Mouse (Mus musculus): ENCODE measurements at regions not wholly inside any gene's neighbourhood (a gene's known extent, or its start where the extent isn't known, plus 50 kb on each side); places are given as distances from the start of the nearest gene placed in this dataset.

GRCm38 (mm10) chr3:156382919-156383318 lies 178.7 kb upstream of the Negr1 start:
- no peak for ATAC-seq (replicated peaks; ENCODE audit: low FRiP score)
- Histone ChIP-seq H3K4me3 (replicated peaks) (no peak overlapping the region), H3K4me1 (no peaks in the 10 kb centered on the region), H3K9me3 (replicated peaks) (no peaks in the 10 kb centered on the region), H3K27ac (no peak overlapping the region), H3K9ac (no peak overlapping the region), H3K4me2 (no peak overlapping the region), H3K36me3 (no peaks in the 10 kb centered on the region), H3K27me3 (no peaks in the 10 kb centered on the region)

- H3K9me3 ChIP-seq (replicated peaks), result no peaks in the 10 kb centered on the region
- H3K4me2 ChIP-seq, result no peak overlapping the region
- no peaks in the 10 kb centered on the region for H3K4me1 ChIP-seq
- H3K9ac ChIP-seq, result no peak overlapping the region
- no peaks in the 10 kb centered on the region for H3K27me3 ChIP-seq
- WGBS, result 84% methylated on average over 3 of the region's 3 CpGs
- ATAC-seq (replicated peaks; ENCODE audit: low FRiP score), result no peak
- no peak overlapping the region for H3K4me3 ChIP-seq (replicated peaks)
- H3K36me3 ChIP-seq, result no peaks in the 10 kb centered on the region
- H3K27ac ChIP-seq, result no peak overlapping the region
Observed at GRCm38 (mm10) chr3:156406136-156406535, 155.5 kb upstream of the Negr1 start.

- no peaks in the 10 kb centered on the region for H3K36me3 ChIP-seq
- 83% methylated on average over 2 of the region's 2 CpGs for WGBS
- H3K27ac ChIP-seq, result no peak overlapping the region
- H3K9ac ChIP-seq, result no peak overlapping the region
- H3K27me3 ChIP-seq, result no peaks in the 10 kb centered on the region
- H3K4me2 ChIP-seq, result no peak overlapping the region
- H3K4me3 ChIP-seq (replicated peaks), result no peak overlapping the region
- no peak for ATAC-seq (replicated peaks; ENCODE audit: low FRiP score)
- no peaks in the 10 kb centered on the region for H3K4me1 ChIP-seq
- no peaks in the 10 kb centered on the region for H3K9me3 ChIP-seq (replicated peaks)
Observed at GRCm38 (mm10) chr3:156407112-156407511, 154.5 kb upstream of the Negr1 start.

DNA sequence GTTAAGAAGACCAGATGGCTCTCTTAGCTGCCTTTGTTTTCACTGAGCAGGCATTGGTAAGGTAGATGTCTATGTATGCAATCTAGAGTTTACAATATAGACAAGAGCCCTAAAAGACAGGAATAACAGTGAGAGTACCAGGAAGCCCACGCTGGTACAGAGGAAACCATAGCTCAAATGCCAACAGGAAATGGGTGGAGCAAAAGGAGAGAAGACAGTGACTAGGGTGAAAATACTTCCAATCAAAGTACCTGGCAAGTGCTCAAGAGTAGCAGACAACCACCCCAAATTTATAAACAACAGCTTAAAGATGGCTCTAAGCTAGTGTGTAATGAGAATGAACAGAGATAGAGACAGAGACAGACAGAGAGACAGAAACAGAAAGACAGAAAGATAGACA lies 151.5 kb upstream of the Negr1 start:
- no peaks in the 10 kb centered on the region for H3K27me3 ChIP-seq
- H3K9ac ChIP-seq, result no peak overlapping the region
- no peaks in the 10 kb centered on the region for H3K4me1 ChIP-seq
- no peak overlapping the region for H3K27ac ChIP-seq
- H3K9me3 ChIP-seq (replicated peaks), result no peaks in the 10 kb centered on the region
- H3K4me3 ChIP-seq (replicated peaks), result no peak overlapping the region
- H3K36me3 ChIP-seq, result no peaks in the 10 kb centered on the region
- ATAC-seq (replicated peaks; ENCODE audit: low FRiP score), result no peak
- WGBS, result 50% methylated on average over 1 of the region's 1 CpGs
- H3K4me2 ChIP-seq, result no peak overlapping the region

DNA sequence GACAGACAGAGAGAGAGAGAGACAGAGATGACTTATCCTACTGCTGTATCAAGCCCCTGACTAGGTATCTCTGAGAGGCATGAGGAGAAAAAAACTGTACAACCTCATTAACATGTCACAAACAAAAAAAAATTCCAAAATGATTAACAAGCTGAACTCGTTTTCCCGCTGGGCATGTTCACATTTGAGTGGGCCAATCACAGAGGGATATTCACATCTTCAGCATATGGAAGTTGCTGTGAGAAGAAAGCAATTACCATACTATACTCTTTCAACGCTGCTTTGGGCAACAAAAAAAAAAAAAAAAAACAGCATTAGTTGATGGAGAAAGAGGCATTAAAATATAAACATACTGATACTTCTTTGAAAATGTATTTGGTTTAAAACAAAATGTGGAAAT lies 148.8 kb upstream of the Negr1 start:
- H3K4me2 ChIP-seq, result no peak overlapping the region
- H3K4me1 ChIP-seq, result no peaks in the 10 kb centered on the region
- no peaks in the 10 kb centered on the region for H3K9me3 ChIP-seq (replicated peaks)
- no peak overlapping the region for H3K27ac ChIP-seq
- no peaks in the 10 kb centered on the region for H3K36me3 ChIP-seq
- no peak overlapping the region for H3K4me3 ChIP-seq (replicated peaks)
- H3K27me3 ChIP-seq, result no peaks in the 10 kb centered on the region
- no peak for ATAC-seq (replicated peaks; ENCODE audit: low FRiP score)
- no peak overlapping the region for H3K9ac ChIP-seq
- WGBS, result 78% methylated on average over 3 of the region's 3 CpGs

DNA sequence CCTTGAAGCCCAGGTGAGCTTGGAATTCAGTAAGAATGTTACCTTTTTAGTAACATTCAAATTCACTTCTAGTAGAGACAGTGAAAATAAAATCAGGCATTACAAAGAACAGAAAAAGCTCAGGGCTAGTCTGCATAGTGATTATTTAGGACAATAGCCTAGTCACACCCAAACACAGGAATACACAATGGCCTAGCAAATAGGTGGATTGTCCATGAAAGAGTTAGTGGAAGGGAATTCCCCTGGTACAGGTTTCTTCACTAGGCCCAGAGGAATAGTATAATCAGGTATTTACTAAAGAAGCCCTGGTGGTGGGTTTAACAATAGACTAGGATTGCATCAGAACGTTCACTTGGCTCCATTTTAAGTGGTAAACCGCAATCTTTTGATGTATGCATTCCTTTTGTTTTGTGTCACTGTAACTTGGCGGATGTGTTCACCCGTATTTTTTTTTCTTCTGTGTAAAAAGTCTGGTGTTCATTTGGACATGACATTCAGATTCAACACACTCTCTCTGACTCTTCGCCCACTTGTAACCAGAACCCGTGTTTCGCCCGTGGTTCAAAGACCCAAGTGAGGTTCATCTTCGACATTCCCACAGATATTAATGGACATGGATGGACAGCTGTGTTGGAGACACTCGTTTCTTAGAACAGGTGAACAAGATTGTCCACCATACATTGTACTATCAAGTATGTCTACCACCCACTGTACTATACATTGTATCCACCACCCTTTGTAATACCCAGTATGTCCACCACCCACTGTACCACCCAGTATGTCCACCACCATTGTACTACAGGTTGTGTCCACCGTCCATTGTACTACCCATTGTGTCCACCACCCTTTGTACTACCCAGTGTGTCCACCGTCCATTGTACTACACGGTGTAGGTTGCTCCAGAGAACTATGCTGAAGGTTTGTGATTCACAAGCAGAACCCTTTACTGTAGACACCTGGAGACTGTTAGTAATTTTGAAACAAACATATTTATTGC lies 146.9 kb upstream of the Negr1 start:
- Histone ChIP-seq H3K9ac (no peak overlapping the region), H3K4me3 (replicated peaks) (no peak overlapping the region), H3K4me1 (no peaks in the 10 kb centered on the region), H3K27me3 (no peaks in the 10 kb centered on the region), H3K9me3 (replicated peaks) (no peaks in the 10 kb centered on the region), H3K4me2 (no peak overlapping the region), H3K27ac (no peak overlapping the region), H3K36me3 (no peaks in the 10 kb centered on the region)
- 91% methylated on average over 13 of the region's 13 CpGs for WGBS
- ATAC-seq (replicated peaks; ENCODE audit: low FRiP score), result no peak

DNA sequence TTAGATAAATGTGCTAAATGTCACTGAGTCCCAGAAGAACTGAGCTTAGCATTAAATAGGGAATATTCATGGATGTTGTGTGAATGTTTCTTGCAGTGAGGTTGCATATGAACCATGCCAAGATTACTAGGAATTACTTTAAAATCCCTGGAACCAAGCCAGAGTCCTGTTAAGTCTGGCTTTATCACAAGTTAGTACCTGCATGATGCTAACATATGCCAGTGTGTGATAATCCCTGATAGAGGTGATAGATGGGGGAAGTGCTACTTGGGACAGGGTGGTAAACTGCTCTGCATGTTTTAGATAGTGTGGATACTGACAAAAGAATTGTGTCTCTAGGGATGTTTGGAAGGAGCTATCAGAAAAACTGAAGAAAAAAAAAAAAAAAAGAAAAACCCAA lies 143.5 kb upstream of the Negr1 start:
- Histone ChIP-seq H3K9ac (no peak overlapping the region), H3K4me1 (no peaks in the 10 kb centered on the region), H3K27ac (no peak overlapping the region), H3K9me3 (replicated peaks) (no peaks in the 10 kb centered on the region), H3K4me2 (no peak overlapping the region), H3K4me3 (replicated peaks) (no peak overlapping the region), H3K36me3 (no peaks in the 10 kb centered on the region), H3K27me3 (no peaks in the 10 kb centered on the region)
- no peak for ATAC-seq (replicated peaks; ENCODE audit: low FRiP score)

- no peak for ATAC-seq (replicated peaks; ENCODE audit: low FRiP score)
- no peak overlapping the region for H3K27ac ChIP-seq
- H3K4me3 ChIP-seq (replicated peaks), result no peak overlapping the region
- no peaks in the 10 kb centered on the region for H3K36me3 ChIP-seq
- WGBS, result 59% methylated on average over 3 of the region's 3 CpGs
- no peaks in the 10 kb centered on the region for H3K27me3 ChIP-seq
- H3K4me2 ChIP-seq, result no peak overlapping the region
- H3K9ac ChIP-seq, result no peak overlapping the region
- H3K9me3 ChIP-seq (replicated peaks), result no peaks in the 10 kb centered on the region
- H3K4me1 ChIP-seq, result no peaks in the 10 kb centered on the region
Observed at GRCm38 (mm10) chr3:156423100-156423499, 138.5 kb upstream of the Negr1 start.

GRCm38 (mm10) chr3:156455042-156455441 lies 106.6 kb upstream of the Negr1 start:
- whole genome bisulfite sequencing, result 68% methylated on average over 4 of the region's 4 CpGs

GRCm38 (mm10) chr3:156463299-156463698 lies 98.3 kb upstream of the Negr1 start:
- H3K9me3 ChIP-seq (replicated peaks), result no peaks in the 10 kb centered on the region
- no peaks in the 10 kb centered on the region for H3K27me3 ChIP-seq
- no peaks in the 10 kb centered on the region for H3K4me1 ChIP-seq
- no peaks in the 10 kb centered on the region for H3K36me3 ChIP-seq
- H3K4me2 ChIP-seq, result no peak overlapping the region
- no peak overlapping the region for H3K27ac ChIP-seq
- H3K4me3 ChIP-seq (replicated peaks), result no peak overlapping the region
- WGBS, result 66% methylated on average over 2 of the region's 2 CpGs
- no peak overlapping the region for H3K9ac ChIP-seq
- ATAC-seq (replicated peaks; ENCODE audit: low FRiP score), result no peak

More at GRCm38 (mm10) chr3:156455042-156455441, 106.6 kb upstream of the Negr1 start:
- no peaks in the 10 kb centered on the region for H3K4me1 ChIP-seq
- no peak for ATAC-seq (replicated peaks; ENCODE audit: low FRiP score)
- H3K9ac ChIP-seq, result no peak overlapping the region
- H3K4me2 ChIP-seq, result no peak overlapping the region
- H3K9me3 ChIP-seq (replicated peaks), result no peaks in the 10 kb centered on the region
- H3K36me3 ChIP-seq, result no peaks in the 10 kb centered on the region
- H3K27me3 ChIP-seq, result no peaks in the 10 kb centered on the region
- H3K4me3 ChIP-seq (replicated peaks), result no peak overlapping the region
- no peak overlapping the region for H3K27ac ChIP-seq

DNA sequence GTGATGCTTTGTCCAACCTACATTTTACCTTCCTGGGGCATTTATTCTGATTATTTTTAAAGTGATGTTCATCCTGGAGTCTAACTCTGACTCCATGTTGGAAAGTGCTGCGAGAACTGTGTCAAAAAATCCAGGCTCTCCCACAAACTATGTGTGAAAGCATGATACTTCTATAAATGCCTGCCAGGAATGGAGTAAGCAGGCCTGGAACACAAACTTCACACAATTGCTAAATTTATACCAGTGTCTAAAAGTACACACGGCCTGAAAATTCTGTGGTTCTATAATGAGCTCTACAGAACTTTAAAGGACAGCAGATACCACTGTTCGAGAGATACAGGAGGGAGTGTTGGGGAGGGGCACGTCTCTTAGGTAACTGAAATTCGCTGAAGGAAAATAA lies 96.0 kb upstream of the Negr1 start:
- WGBS, result 82% methylated on average over 5 of the region's 5 CpGs
- H3K9ac ChIP-seq, result no peak overlapping the region
- no peaks in the 10 kb centered on the region for H3K36me3 ChIP-seq

DNA sequence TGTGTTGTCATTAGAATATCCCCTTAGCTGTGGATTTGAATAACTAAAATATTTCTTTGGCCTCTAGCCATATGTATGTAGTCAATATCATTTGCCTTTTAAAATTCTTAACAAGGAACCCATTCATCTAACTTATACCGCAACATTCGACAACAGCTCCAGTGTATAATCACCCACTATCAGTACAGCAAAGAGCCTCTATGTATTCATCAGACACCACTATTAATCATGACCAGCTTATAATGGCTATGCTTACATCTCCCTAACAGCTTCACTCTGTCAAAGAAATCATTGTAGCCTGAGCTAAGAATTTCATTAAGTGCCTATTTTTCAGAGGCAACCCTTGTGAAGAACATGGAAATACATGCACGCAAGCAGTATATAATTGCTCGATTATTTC lies 88.9 kb upstream of the Negr1 start:
- Histone ChIP-seq H3K4me1 (no peaks in the 10 kb centered on the region), H3K27me3 (no peaks in the 10 kb centered on the region), H3K36me3 (no peaks in the 10 kb centered on the region), H3K27ac (no peak overlapping the region), H3K4me3 (replicated peaks) (no peak overlapping the region), H3K9me3 (replicated peaks) (no peaks in the 10 kb centered on the region), H3K9ac (no peak overlapping the region), H3K4me2 (no peak overlapping the region)
- 93% methylated on average over 4 of the region's 4 CpGs for WGBS
- ATAC-seq (replicated peaks; ENCODE audit: low FRiP score), result no peak

More for the DNA sequence above, 96.0 kb upstream of the Negr1 start:
- Histone ChIP-seq H3K27me3 (no peaks in the 10 kb centered on the region), H3K4me1 (no peaks in the 10 kb centered on the region), H3K4me3 (replicated peaks) (no peak overlapping the region), H3K4me2 (no peak overlapping the region), H3K9me3 (replicated peaks) (no peaks in the 10 kb centered on the region), H3K27ac (no peak overlapping the region)
- ATAC-seq (replicated peaks; ENCODE audit: low FRiP score), result no peak
